Mouse (Mus musculus) gastrocnemius, adult 18-20 months (tissue): ENCODE measurements at regions not wholly inside any gene's neighbourhood (a gene's known extent, or its start where the extent isn't known, plus 50 kb on each side); places are given as distances from the start of the nearest gene placed in this dataset.

ENCODE experiments used
- DNase-seq: peaks from one replicate; pipeline ENCODE4 v3.0.0; 2021; ENCODE audit warnings: low spot score

- DNase-seq, result no peak
Observed at GRCm38 (mm10) chr11:71513067-71513350, 236.7 kb upstream of the Wscd1 start.

- DNase-seq, result no peak
Observed at GRCm38 (mm10) chr11:71515264-71515663, 234.5 kb upstream of the Wscd1 start.

DNA sequence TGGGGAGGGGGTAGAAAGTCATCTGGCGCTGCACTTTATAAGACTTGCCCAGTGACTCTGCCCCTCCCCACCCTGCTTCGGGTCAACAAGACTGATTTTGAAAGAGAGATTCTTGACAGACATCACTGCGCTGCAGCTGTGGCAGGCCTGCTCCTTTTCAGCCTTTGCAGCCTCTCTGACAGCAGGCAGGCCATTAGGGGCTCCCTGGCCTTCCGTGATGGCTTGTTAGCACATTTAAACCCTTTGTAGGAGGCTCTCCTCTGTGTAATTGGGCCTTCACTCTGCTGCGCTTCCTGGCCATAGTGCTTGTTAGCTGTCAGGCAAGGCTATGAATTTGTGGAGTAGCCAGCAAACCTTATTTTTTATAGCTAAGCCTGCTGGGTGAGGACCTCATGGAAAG is 232.3 kb upstream of the Wscd1 start:
- DNase-seq, result no peak

DNA sequence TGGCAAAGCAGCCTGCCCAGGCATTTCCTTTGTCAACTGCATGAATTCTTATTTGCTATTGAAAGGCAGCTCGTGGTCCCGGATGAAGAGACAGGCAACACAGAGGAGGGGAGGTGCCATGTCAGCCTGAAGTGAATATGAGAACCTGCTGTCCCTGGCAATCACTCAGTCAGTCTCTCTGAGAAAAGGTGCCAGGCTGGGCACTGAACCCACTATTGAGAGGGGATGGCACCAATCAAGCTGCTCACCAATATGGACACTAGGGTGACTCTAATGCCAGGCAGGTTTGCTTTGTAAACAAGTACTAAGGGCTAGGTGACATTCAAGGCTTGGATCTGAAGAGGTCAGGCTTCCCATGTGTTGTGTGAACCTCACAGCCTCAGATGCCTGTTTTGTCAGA is 222.0 kb upstream of the Wscd1 start:
- DNase-seq, result no peak

GRCm38 (mm10) chr11:71528588-71528987 is 221.1 kb upstream of the Wscd1 start:
- DNase-seq, result no peak

DNA sequence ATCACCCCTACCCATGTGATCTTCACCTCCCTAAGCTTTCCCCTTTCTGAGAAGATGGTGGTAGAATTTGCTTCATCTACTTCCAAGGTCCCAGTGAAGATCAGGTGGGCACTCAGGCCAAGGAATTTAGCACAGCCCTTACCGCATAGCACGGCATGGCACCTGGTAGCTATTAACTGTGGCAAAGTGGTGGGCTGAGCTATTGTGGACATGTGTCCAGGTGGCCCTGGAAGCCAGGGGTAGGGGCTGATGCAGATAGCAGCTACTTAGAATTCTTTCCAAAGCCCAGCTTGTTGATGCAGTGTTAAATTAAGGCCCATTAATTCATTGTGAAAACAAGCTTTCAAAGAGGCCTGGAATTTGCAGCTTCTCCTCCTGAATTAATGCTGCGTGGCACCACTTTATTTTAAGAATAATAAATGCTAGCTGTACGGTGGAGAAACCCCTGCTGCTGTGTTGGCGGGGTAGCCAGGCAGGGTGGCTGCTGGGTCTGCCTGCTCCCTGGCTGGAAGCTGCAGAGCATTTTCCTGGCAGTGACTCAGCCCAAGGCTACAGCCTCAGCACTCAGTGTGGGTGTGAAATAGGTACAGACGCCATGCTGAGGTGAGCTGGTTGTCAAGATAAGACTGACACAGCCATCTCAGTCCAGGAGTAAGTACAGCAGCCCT is 208.4 kb upstream of the Wscd1 start:
- no peak for DNase-seq

GRCm38 (mm10) chr11:71557412-71557811 is 192.3 kb upstream of the Wscd1 start:
- DNase-seq, result no peak

- no peak for DNase-seq
Observed at GRCm38 (mm10) chr11:71564831-71565230, 184.9 kb upstream of the Wscd1 start.

DNA sequence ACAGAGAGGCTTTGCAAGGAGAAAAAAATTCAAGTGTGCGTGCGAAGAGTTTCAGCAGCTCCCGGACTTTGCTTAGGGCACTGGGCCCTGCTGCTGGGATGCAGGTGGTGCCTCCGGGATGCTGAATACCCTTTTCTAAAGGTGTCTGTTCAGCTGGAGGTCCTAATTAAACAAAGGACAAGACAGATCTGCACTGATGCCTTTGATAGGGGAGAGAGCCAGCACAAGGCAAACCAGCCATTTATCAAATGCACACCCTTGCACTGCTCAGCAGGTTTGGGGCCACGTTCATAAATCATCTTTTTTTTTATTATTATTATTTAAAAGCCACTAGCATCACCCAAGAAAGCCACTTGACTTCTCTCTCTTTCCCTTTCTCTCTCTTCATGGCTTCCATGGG is 172.9 kb upstream of the Wscd1 start:
- DNase-seq, result no peak

- no peak for DNase-seq
Observed at GRCm38 (mm10) chr11:71581775-71582174, 167.9 kb upstream of the Wscd1 start.

GRCm38 (mm10) chr11:71591014-71591413 is 158.7 kb upstream of the Wscd1 start:
- DNase-seq, result no peak

DNA sequence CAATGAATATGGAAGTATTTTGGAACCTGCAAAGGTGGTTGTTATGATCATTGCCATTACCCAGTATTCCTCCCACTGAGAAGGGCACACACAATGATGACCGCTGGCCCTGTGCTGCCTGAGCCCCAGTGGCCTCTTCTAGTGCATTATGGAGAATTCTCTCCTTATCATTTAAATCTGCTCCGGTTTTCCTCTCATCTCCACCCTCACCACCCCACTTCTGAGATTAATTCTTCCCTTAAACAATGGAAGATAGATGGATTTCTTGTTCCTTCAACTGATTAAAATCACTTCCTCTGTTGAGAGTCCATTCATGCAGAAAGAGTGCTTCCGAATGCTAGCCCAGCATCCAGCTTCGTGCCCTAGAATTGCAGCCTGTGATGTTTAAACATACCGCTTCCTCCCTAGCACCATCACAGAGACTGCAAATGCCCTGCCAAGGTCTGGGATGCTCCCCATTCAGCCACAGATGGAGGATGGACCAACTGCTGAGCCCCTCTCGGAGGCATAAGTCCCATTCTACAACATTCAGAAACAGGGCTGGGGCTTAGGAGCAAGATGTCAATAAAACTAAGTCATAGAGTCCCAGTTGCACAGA is 155.4 kb upstream of the Wscd1 start:
- DNase-seq, result no peak

- DNase-seq, result no peak
Observed at GRCm38 (mm10) chr11:71597709-71598108, 152.0 kb upstream of the Wscd1 start.

- no peak for DNase-seq
Observed at GRCm38 (mm10) chr11:71610782-71611181, 138.9 kb upstream of the Wscd1 start.

GRCm38 (mm10) chr11:71615526-71615925 is 134.2 kb upstream of the Wscd1 start:
- DNase-seq, result no peak

DNA sequence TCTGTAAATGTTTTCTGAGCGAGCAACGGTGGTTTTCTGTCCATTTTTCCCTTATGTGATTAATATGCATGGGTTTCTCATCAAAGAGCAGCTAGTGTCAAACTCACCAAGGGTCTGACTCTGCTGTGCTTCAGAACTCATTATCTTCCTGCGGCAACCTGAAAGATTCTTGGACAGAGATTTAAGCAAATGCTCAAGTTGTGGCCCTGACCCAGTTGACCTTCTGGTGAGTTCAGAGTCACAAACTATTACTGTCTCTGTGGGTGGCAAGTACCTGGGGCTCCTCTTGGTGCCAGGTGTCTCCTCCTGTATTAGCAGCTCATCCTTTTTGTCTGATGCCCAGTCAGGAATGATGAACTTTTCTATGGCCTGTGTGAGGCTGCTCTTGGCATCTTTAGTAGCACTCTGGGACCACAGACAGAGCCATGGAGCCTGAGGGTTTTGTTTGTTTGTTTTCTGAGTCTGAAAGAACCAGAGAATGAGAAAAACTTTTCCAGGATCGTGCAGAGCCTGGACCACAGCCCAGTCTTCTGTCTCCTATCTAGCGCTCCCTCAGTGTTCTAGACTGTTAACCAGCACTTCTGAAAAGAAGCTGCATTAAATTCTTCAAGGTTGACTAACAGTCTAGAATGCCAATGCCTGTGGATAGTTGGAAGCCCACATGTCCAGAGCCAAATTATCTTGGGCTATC is 124.1 kb upstream of the Wscd1 start:
- DNase-seq, result no peak

GRCm38 (mm10) chr11:71636111-71636510 is 113.6 kb upstream of the Wscd1 start:
- DNase-seq, result no peak

DNA sequence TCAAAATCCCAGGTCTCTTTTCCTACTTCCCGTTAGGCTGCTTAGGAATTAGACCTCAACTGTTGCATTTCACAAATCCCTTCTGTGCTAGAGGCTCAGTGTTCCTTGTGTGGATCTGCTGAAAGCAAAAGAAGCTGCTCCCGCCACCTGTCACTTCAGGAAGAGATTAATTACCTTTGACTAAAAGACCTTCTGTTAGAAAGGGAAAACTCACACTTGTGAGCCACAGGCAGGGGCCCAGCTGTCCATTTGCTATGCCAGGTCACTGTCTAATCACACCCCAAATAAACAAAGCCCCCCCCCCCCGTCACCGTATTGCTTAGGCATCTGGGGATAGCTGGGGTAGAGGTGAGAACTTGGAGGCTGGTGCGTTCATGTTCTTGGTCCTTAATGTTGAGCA is 112.9 kb upstream of the Wscd1 start:
- no peak for DNase-seq

GRCm38 (mm10) chr11:71642886-71643285 is 106.8 kb upstream of the Wscd1 start:
- no peak for DNase-seq

- no peak for DNase-seq
Observed at GRCm38 (mm10) chr11:71651756-71652380, 97.9 kb upstream of the Wscd1 start.

DNA sequence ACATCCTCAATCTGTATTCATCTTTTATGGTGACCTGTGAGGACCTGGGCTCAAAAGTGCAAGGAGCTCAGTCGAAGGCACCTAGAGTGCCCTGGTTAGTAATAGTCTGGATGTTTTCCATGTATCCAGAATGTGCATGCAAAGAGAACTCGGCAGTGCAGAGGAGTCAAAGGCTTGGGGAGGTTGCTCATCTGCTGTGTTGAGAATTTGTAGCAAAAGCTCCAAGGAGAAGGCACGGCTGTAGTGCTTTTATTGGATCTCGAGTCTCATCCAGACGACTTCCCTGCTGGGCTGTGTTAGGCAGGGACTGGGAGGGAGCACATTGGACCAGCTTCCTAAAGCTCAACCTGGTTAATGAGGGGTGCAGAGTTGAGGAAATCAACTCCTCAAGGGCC is 97.3 kb upstream of the Wscd1 start:
- no peak for DNase-seq

GRCm38 (mm10) chr11:71658346-71658745 is 91.4 kb upstream of the Wscd1 start:
- DNase-seq, result no peak
